Mouse (Mus musculus): ENCODE measurements at regions not wholly inside any gene's neighbourhood (a gene's known extent, or its start where the extent isn't known, plus 50 kb on each side); places are given as distances from the start of the nearest gene placed in this dataset.
A peak's percentile ranks its signal among the peaks of the same experiment; 100 is the strongest.

DNA sequence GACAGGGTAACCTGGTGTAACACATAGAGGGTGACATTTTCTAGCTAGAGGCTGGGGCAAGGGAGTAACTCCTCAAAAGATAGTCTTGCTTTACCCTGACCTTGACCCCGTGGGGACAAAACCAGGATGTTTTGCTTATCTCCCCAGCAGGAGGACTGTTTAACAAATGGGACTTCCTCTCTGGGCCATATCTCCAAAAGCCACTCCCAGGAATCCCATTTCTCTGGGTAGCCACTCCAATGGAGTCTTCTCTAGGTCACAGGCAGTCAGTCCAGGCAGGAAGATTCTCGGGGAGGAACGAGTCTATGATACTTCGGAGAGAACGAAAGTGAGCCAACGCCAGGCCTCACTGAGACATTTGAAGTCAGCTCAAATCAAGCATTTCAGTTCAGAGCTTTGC lies 396.0 kb upstream of the Mki67 start:
- DNase-seq = no peak

DNA sequence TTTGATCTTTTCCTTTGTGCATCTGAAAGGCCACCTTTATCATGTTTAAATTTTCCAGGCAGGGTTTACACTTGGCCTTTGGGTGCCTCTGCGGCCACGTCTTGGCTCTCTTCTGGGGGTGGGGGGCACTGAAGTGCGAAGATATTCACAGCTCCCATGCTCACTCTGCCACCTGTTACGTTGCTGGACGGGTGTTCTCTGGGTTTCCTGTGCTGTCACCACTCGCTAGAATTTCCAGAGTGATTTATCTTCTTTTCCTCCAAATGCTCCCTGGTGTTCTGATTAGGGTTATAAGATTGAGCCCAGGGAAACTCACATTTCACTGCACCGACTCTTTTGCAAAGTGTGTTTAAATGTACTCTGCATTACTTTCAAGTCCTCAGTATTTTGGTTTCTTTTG lies 404.8 kb upstream of the Mki67 start:
- DNase-seq = no peak

DNA sequence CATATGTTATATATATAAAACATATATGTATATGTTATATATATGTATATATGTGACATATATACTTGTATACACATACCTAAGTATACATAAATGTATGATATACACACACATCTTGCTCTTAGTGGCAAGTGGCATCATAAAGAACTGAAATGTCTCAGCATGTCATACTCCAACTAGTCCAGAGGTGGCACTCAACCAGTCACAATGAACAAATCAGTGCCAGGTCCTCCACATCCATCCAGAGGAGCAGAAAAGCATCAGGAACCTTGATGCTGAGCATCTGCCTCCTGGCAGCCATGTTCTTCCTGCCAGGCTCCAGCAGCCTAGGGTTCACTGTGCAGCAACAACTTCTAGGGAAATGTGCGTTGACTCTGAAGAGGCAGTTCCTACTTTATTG lies 405.2 kb upstream of the Mki67 start:
- no peak for DNase-seq

DNA sequence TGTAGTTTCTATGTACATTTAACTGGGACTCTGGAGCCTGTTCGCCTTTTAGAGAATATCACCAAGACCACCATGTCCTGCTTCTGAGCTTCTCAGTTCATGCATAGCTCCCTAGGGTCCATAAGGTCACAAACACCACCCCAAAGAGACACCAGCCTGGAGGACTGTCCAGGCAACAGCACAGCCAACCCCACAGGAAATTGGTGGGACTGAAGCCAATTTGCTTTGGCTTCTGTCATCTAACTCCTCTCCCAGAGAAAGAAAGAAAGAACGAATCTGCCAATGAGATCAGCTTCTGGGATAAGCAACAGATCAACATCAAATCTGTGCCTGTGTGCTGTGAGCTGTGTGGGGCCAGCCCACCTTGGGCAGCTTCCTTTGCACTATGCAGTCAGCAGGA lies 408.6 kb upstream of the Mki67 start:
- no peak for DNase-seq

DNA sequence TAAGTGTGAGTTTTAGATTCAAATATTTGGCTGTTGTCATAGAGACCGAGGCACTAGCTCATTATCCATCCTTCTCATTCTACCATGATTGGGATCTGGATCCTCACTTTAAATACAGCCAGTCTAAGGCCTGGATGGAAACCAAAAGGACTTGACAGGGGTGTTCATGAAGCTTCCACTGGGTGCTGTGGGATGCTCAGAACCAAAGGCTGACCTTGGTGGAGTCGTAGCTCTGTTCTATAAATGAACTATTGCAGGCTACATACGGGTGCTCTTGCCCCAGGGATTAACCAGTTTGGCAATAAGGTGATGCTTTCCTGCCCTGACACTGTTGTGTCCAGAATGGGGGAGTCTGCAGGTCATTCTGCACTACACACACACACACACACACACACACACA lies 410.2 kb upstream of the Mki67 start:
- DNase-seq = no peak

DNA sequence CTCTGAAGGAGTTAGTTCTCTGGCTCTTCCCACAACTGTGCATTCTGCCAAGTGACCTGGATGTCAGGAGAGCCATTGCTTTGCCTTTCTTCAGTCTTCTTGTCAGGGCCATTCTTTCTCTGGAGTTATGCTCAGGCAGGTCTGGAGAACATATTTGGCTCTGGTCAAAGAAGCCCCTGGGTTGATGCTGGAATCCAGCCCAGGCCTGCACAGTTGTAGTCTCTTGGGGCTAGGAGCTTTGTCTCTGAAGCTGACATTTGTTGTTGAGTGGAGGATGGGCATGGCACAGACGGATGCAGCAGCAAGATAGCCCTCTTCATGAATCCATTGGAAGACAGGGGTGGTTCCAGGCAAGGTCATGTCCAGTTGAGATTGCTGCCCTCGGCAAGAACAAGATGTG lies 411.4 kb upstream of the Mki67 start:
- DNase-seq = no peak

DNA sequence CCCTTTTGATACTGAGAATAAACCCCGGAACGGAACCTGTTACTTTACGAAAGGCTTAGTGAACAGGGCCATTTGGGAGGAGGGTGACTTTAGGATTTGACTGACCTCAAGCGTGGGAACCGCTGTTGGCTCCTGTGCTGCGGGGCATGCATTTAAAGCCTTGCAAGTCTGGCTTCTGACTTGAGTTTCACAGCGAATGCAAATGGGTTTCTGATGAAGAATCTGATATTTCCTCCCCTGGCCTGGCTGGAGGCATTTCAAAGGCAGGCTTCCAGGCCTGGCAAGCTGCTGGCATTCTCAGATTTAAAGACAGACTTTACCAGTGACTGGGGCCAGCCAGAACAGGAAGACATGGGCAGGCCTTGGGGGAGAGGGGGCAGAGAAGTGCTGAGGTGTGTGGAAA lies 413.6 kb upstream of the Mki67 start:
- DNase-seq = peak in 1 of 2 experiments; percentile 58

DNA sequence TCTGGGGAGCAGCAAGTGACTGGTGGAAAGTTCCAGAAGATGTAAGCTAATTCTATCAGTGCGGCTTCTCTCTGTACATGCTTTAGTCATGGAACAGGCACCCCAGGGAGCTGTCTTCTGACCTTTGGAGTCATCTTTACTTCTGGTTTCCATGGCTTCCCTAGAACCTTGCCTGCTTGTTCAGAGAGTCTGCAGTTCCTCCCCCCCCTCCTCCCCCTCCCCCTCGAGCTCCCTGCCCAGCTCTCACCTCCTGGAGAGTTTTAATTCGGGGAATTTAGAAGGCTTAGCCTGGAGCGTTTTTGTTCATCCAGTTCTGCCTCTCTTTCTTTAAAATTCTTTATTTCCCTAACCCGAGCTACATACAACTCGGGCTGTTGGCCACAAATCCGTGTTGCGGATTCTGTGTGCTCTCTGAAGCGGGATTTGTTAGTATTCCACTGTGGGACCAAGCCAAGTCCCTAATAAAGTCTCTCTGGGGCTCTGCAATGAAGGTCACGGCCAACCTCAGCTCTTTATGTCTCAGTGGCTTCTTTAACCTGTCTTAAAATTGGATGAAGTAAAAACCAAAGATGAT lies 414.6 kb upstream of the Mki67 start:
- DNase-seq = no peak

DNA sequence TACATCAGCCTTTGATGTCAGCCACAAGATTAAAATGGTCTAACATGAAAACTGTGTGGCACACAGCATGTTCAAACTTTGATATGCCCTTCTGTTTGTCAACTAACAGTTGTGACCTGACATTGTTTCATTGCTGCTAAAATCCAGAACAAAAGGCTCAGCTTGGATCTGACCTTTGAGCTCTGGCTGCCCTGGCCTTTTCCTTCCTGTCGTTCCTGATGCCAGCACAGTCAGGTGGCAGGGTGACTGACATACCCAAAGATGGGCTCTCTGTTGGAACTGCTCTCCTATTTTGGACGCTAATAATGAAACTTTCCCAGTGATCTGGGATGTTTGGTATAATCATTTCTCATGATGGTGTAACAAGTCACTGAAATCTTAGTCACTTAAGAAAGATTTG lies 416.8 kb upstream of the Mki67 start:
- peak in 1 of 2 experiments; percentile 22 for DNase-seq

DNA sequence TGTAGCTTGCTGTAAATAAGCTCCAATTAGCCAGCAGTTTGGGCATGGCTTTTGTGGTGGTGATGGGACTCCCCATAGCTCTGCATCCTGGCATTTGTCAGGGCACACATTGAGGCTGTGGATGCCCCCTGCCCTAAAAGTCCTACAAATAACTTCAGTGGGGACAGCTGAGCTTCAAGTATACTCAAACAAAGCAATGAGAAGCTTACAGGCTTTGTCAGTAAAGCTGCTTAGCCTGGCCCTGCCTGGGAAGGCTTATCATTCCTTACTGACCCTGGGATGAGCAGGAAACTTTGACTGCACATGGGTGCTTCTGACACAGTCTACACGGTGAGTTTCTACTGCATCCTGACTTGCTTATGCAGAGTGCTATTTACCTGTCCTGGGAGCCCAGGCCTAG lies 420.5 kb upstream of the Mki67 start:
- DNase-seq = no peak

DNA sequence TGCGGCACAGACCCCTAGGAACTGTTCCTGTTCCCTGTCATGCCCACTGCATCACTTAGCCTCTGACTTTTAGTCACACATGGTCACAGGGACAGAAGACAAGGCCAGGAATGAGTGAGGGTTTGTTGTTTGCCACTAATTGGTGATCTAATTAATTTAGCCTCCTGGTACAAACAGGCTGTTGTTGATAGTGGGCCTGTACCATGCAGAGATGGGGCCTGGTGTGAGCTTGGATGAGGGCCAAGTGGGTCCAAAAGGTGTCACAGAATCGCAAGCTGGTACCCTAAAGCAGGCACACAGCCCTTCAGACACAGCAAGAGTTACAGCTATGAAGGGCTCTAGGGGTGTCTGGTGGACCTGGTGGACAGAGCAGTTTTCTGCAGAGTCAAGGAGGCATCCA lies 421.2 kb upstream of the Mki67 start:
- no peak for DNase-seq

DNA sequence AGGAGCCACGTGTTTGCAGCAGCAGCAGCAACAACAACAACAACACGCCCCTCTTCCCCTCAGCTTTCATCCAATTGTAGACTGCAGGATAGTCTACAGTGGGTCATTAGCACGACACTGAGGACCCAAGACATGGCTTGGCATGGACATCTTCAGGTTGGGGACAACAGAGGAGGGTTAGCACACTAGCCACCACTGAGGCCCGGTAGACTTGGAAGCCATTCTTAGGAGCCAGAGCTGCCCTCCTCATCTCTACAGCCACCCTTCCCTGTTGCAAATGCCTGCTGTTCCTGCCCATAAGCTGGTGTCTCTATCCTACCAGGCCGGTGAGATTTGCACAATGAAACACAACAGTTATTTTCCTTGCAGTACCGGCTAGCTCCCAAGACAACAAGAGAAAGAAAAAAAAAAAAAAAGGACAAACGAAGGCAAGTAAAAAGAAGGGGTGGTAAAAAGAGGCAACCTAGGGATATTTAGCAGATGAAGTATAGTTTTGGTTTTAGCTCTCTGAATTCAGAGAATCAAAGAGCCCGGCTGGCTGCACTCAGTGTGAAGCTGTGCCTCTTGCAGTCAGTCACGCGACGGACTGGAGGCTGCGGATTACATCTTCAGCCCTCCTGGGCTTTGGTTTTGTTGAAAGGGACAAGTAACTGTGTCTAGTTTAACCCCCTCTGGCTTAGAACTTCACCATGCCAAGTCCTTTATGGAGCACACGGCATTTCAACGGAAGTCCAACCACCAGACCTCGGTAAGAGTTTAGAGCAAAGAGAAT lies 421.9 kb upstream of the Mki67 start:
- DNase-seq = no peak

DNA sequence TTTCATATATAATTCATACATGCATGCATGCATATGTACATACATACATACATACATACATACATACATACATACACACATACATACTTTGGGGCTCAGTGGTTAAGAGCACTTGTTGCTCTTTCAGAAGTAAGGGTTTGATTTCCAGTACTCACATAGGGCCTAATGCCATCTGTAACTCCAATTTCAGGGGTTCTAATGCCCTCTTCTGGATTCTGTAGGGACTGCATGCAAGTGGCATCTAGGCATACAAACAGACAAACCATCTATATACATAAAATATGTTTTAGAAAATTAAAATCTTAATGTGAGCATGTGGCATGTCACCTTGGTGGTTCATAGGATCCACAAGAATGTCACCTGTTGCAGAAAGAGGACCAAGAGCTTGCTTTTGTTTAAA lies 426.7 kb upstream of the Mki67 start:
- DNase-seq = peak in 1 of 2 experiments; percentile 28

DNA sequence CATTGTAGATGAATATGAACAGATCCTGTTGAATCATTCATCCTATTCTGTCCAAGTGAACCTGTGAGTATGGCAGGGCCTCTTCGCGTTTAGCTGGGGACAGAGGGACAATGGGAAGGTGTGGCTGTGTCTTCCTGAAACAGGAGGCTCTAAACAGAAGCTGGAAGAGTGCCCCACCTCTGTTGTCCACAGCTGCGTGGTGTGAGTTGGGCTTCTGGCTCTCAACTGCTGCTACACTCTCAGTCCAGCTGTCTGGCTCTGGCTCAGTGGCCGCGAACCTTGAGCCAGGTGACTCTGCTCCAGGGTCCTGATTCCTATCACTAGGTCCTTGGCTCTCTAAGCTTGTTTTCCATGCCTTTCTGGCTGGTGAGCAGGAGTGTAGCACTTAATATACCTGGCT lies 434.0 kb upstream of the Mki67 start:
- DNase-seq = peak in 1 of 2 experiments; percentile 5

DNA sequence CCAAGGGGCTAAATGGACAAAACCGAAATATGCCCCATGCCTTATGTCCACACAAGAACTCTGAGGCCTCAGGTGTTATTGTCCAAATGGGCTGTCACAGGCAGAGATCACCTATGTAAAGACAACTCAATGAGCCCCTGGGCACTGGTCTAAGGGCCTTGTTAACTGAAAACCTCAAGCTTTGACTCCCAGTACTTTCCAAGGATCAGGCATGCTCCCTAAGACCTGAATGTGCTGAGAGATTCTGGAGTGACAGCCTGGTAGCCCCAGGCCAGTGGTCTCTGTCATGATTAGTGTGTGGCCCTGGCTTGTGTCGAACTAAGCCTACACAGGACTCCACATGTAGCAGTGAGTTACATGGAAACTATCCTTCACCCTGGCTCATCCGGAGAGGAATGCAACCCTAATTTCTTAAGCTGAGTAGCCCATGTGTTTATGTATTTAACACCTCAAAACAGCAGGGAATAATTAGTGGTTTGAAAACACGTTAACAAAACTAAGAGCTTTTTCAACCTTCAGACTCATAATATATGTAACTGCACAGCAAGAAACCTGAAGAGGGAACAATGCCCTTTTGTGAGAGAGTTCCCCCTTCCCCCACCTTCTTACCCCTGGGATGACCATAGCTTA lies 435.3 kb upstream of the Mki67 start:
- no peak for DNase-seq

DNA sequence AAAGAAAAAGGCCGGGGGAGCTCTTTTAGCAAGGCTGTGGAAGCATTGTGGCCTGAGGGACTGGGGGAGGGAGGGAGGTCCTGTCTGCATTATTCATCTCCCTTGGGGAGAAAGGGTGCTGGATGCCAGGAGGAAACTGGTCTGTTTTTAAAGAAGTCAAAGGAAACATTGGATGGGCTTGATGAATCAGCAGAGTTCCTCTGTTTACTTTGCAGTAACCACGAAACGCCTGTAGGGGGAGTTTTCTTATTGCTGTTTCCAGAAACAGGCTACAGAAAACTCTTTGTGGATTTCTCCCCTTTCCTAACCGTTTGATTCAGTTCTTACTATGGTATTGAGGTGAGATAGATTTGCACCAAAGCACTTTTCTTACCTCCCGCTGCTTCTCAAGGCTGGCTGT lies 436.3 kb upstream of the Mki67 start:
- peak; percentile 58 to 79 for DNase-seq

DNA sequence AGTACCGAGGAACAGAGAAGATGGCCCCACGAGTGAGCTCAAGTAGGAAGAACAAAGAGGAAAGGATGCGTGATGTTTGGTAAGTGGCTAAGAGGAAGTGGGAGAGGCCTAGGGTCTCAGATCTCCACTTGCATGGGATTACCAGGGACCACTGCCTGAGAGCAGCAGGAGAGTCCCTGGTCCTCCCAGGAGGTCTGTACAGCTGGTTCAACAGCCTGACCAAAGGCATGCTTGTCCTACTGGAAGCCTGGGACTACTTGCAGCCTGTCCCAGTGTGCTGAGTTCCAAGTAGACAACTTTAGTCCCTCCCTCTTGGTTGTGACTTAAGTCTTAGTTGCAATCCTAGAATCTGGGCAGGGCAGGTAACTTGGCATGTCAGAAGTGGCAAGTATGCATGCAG lies 437.5 kb upstream of the Mki67 start:
- no peak for DNase-seq

DNA sequence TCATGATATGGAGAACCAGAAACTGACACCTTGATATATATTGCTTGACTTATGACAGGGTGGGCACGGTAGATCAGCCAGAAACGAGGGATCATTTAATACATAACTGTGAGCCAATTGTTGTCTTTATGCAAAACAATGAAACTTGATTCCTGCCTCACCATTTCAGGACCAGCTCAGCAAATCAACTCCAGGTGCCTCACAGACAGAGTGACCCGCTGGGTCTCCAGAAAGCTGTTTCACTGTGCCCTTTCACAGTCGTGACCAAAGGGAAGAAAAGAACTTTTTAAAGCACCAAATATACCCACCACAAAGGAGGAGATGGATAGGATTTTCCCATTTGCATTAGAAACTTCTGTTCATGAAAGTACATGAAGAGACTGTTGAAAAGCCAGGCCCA lies 443.0 kb upstream of the Mki67 start:
- no peak for DNase-seq

DNA sequence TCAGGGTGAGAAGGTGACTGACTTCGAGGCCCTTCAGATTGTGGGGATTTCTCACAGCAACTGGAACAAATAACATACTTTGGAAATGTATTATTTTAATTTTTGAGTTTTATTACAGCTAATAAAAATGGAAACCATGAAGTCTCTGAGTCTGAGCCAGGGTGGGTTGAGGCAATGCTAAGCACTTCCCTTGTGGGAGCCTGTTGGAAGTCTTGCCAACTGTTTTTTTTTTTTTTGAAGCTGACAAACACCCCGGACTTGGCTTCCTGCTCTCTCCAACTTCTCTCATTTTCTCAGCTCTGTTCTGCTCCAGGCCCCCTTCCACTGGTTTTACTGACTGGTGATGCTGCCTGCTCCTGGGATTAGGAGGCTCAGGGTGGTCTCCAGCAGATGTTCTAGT lies 445.4 kb upstream of the Mki67 start:
- DNase-seq = no peak

DNA sequence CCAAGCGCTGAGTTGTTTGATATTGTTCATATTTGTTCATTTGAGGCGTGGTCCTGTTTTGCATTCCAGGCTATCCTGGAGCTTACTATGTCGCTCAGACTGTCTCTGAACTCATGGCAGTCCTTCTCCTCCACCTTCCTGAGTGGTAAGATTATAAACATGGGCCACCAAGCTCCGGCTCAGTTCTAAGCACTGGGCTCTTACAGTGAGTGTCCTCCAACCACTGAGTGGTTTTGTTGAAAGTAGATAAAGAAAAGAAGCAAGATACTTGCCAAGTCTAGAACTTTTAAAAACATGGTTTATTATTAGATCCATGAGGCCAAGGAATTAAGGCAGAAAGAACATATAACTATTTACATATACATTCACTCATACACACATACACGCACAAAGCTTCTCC lies 448.7 kb upstream of the Mki67 start:
- DNase-seq = no peak

DNA sequence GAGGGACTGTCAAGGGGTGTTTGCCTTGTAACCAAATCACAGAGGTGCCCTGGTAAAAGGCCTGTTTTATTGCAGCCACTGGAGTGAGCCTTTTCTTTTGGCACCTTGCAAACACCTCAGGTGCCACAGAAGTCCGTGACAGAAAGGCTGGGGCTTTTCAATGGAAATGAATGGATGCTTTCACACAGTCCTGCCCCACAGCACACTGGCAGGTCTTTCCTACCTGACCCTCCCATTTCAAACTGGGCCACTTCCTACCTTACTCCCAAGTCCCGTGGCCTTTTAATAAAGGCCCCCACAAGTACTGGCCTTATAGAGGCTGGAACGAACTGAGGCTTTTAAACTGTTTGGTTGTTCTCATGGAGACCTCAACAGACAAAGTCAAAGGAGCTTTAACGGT lies 453.1 kb upstream of the Mki67 start:
- DNase-seq = no peak

DNA sequence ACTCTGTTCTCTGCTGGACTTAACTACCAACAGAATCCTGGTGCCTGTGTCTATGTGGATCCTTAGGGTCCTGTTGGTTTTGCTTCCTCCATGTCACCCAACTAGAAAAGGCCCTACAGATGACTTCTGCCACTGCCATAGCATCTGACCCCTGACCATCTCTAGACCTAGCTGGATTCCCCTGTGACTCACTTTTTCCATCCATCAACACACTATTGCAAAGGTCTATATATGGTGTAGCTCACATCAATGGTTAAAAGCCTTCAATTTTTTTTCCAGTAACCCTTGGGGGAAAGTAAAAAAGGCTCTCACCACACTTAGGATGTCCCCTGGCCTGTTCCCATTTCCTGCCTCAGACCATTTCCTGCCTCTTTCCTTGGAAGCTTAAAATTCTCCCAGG lies 460.2 kb upstream of the Mki67 start:
- DNase-seq = no peak

DNA sequence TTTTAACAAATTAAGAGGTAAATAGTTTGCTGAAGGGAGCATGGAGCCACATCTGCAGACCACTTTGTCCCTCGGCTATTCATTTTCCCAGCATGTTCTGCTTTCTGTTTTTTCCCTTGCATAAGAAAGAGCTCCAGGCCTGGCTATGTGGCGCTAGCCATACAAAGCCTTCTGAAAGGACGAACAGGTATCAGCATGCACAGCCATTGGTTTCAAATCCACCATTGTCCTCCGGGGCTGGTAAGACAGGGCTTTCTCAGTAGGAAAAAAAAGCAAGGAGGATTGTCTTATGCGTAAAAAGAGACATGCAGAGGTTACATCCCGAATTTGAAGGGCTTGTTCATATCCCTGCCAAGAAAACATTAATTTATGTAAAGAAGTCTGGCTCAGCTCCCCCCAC lies 464.8 kb upstream of the Mki67 start:
- DNase-seq = no peak

DNA sequence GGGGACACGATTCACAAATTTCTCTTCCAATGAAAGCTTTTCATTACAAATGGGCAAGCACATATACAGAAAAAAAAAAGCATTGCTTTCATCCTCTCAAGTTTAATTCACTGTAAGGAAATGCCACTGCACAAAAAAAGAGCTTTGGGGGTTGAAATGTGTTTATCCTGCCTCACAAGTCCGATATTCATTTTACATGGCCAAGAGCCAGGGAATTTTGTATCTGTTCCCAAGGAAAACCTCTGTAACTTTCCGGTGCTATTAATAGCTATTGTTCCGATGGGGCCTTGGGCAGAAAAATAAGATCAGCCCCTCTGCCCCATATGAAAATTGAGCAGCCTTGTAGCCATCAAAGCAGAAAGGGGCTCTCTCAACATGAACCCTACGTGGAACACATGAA lies 465.9 kb upstream of the Mki67 start:
- no peak for DNase-seq

All from kidney, postnatal 25 days (tissue).